Mouse (Mus musculus): ENCODE measurements around the gene Cd200r1. TPM values are rescaled to one million over a fixed set of nuclear protein-coding genes. Genes with fewer than 3 reads are reported as not detected.

Cd200r1 gene
- polyA plus RNA-seq, 1 experiment: 0.02 TPM

DNA sequence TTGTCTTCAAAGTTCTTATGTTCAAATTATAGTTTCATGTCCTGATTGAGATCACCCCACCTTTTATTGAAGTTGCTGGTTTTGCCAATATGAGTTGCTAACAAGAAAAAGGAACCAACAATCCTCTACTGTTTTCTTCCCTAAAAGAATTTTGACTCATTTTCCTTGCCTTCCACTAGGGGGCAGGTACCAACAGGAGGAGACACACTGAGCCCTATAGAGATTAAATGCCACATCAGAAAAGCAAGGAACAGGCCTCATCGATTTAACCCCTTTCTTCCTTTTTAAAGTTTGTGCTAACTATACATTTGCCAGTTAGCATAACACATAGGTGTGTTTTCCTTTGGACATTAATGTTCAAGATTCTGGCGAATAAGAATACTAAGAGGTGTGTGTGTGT lies 2.4 kb downstream of the Cd200r1 start:
- TF ChIP-seq TCF3 (IDR thresholded peaks at IDR 0.05; ENCODE audit: insufficient read length, low read depth) (no peak), POLR2A (IDR thresholded peaks at IDR 0.05; ENCODE audit: insufficient read length, low read depth) (no peak), MAX (IDR thresholded peaks at IDR 0.05; ENCODE audit: low read depth) (no peak), CEBPB (IDR thresholded peaks at IDR 0.05; ENCODE audit: insufficient read depth, poor library complexity, severe bottlenecking) (no peak), SRF (IDR thresholded peaks at IDR 0.05; ENCODE audit: control insufficient read depth, insufficient read length, low read depth) (no peak), USF1 (IDR thresholded peaks at IDR 0.05; ENCODE audit: low read depth) (no peak), E2F4 (IDR thresholded peaks at IDR 0.05; ENCODE audit: insufficient read depth) (no peak), MYOD1 (IDR thresholded peaks at IDR 0.05; ENCODE audit: control insufficient read depth in 1 of 3, insufficient read length in 2 of 3, low read depth in 2 of 3) (no peak), TCF12 (IDR thresholded peaks at IDR 0.05; ENCODE audit: insufficient read depth, poor library complexity, severe bottlenecking) (no peak), REST (IDR thresholded peaks at IDR 0.05; ENCODE audit: insufficient read depth, insufficient read length) (no peak), MYOG (IDR thresholded peaks at IDR 0.05; ENCODE audit: control insufficient read depth in 1 of 3, insufficient read depth in 1 of 3, insufficient read length in 2 of 3, low read depth in 2 of 3) (no peak), POLR2AphosphoS2 (IDR thresholded peaks at IDR 0.05; ENCODE audit: insufficient read length, low read depth) (no peak)
- no peaks in the 10 kb centered on the region for H3K27me3 ChIP-seq (ENCODE audit: control insufficient read depth, insufficient read depth, insufficient read length)
- H3K4me3 ChIP-seq: no peak overlapping the region
- no peak overlapping the region for H3ac ChIP-seq (ENCODE audit: control insufficient read depth, insufficient read length)
- H3K4me2 ChIP-seq (ENCODE audit: low read depth): no peak overlapping the region
- H3K36me3 ChIP-seq (ENCODE audit: control insufficient read depth, insufficient read depth): no peaks in the 10 kb centered on the region
- no peaks in the 10 kb centered on the region for H3K79me2 ChIP-seq (ENCODE audit: control insufficient read depth, insufficient read depth)

DNA sequence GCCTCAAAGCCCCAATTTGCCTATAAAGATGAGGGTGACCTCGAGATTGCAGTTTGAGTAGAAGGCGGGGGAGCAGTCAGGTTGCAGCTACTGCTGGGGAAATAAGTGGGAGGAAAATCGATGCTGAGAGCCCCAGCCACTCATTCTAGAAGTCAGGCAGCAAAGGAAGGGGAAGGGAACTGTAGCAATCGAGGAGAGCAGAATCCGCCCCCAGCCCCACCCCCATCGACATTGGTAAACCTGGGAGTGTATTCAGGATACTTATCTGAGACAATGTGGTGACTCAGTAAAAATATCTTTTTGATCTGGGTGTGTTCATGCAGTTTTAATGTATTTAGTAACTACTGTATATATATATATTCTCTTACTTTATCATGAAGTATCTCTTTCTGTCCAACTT lies 7.0 kb downstream of the Cd200r1 start:
- H3ac ChIP-seq (ENCODE audit: control insufficient read depth, insufficient read length): no peak overlapping the region
- H3K4me2 ChIP-seq (ENCODE audit: low read depth): no peak overlapping the region
- no peaks in the 10 kb centered on the region for H3K79me2 ChIP-seq (ENCODE audit: control insufficient read depth, insufficient read depth)
- TF ChIP-seq USF1 (IDR thresholded peaks at IDR 0.05; ENCODE audit: low read depth) (no peak), POLR2AphosphoS2 (IDR thresholded peaks at IDR 0.05; ENCODE audit: insufficient read length, low read depth) (no peak)
- H3K4me3 ChIP-seq: no peak overlapping the region
- H3K36me3 ChIP-seq (ENCODE audit: control insufficient read depth, insufficient read depth): no peaks in the 10 kb centered on the region
- no peaks in the 10 kb centered on the region for H3K27me3 ChIP-seq (ENCODE audit: control insufficient read depth, insufficient read depth, insufficient read length)

DNA sequence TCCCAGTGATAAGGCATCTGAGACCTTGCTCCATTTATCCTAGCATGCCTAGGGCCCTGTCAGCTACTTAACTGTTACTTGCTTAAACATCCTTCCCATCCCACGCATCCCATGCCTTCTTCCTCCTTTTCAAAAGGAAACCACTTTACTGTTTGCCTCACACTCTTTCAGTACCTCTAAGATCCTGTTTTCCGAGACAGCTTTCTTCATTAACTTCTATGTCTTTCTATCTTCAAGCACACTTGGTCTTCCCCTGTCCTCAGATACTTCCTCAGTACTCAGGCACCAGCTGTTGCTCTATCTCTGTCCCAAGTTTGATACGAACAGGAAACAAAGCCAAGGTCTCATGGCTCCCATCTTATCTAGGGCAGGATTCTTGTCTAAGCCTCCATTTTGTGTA lies 8.1 kb downstream of the Cd200r1 start:
- Histone ChIP-seq H3K4me2 (ENCODE audit: low read depth) (no peak overlapping the region), H3K79me2 (ENCODE audit: control insufficient read depth, insufficient read depth) (no peaks in the 10 kb centered on the region), H3K36me3 (ENCODE audit: control insufficient read depth, insufficient read depth) (no peaks in the 10 kb centered on the region), H3ac (ENCODE audit: control insufficient read depth, insufficient read length) (no peak overlapping the region), H3K27me3 (ENCODE audit: control insufficient read depth, insufficient read depth, insufficient read length) (no peaks in the 10 kb centered on the region), H3K4me3 (no peak overlapping the region)
- TF ChIP-seq TCF12 (IDR thresholded peaks at IDR 0.05; ENCODE audit: insufficient read depth, poor library complexity, severe bottlenecking) (no peak), E2F4 (IDR thresholded peaks at IDR 0.05; ENCODE audit: insufficient read depth) (no peak), USF1 (IDR thresholded peaks at IDR 0.05; ENCODE audit: low read depth) (no peak), MYOD1 (IDR thresholded peaks at IDR 0.05; ENCODE audit: control insufficient read depth in 1 of 3, insufficient read length in 2 of 3, low read depth in 2 of 3) (no peak), MAX (IDR thresholded peaks at IDR 0.05; ENCODE audit: low read depth) (no peak), TCF3 (IDR thresholded peaks at IDR 0.05; ENCODE audit: insufficient read length, low read depth) (no peak), POLR2AphosphoS2 (IDR thresholded peaks at IDR 0.05; ENCODE audit: insufficient read length, low read depth) (no peak), POLR2A (IDR thresholded peaks at IDR 0.05; ENCODE audit: insufficient read length, low read depth) (no peak), SRF (IDR thresholded peaks at IDR 0.05; ENCODE audit: control insufficient read depth, insufficient read length, low read depth) (no peak), CEBPB (IDR thresholded peaks at IDR 0.05; ENCODE audit: insufficient read depth, poor library complexity, severe bottlenecking) (no peak), MYOG (IDR thresholded peaks at IDR 0.05; ENCODE audit: control insufficient read depth in 1 of 3, insufficient read depth in 1 of 3, insufficient read length in 2 of 3, low read depth in 2 of 3) (no peak), REST (IDR thresholded peaks at IDR 0.05; ENCODE audit: insufficient read depth, insufficient read length) (no peak)

DNA sequence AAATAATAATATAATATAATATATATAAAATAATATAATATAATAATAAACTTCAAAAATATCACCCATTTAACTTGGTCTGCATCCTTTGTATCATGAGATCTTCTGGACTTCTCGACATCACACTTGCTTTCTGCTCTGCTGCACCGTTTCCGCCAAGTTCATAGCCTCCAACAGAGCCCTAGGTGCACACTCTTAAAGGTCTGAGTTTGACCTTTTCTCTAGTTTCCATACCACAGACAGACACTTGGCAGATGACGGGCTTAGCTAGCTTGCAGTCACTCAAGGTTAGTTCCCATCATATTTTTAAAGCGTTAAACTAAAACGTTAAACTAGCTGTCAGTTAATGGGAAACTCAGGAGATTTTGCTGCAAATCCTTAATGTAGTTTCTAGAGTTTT lies 8.7 kb downstream of the Cd200r1 start:
- H3K4me3 ChIP-seq: no peak overlapping the region
- H3K79me2 ChIP-seq (ENCODE audit: control insufficient read depth, insufficient read depth): no peaks in the 10 kb centered on the region
- H3K4me2 ChIP-seq (ENCODE audit: low read depth): no peak overlapping the region
- no peaks in the 10 kb centered on the region for H3K36me3 ChIP-seq (ENCODE audit: control insufficient read depth, insufficient read depth)
- H3ac ChIP-seq (ENCODE audit: control insufficient read depth, insufficient read length): no peak overlapping the region
- no peaks in the 10 kb centered on the region for H3K27me3 ChIP-seq (ENCODE audit: control insufficient read depth, insufficient read depth, insufficient read length)
- TF ChIP-seq USF1 (IDR thresholded peaks at IDR 0.05; ENCODE audit: low read depth) (no peak), E2F4 (IDR thresholded peaks at IDR 0.05; ENCODE audit: insufficient read depth) (no peak), SRF (IDR thresholded peaks at IDR 0.05; ENCODE audit: control insufficient read depth, insufficient read length, low read depth) (no peak), TCF12 (IDR thresholded peaks at IDR 0.05; ENCODE audit: insufficient read depth, poor library complexity, severe bottlenecking) (no peak), POLR2AphosphoS2 (IDR thresholded peaks at IDR 0.05; ENCODE audit: insufficient read length, low read depth) (no peak), POLR2A (IDR thresholded peaks at IDR 0.05; ENCODE audit: insufficient read length, low read depth) (no peak), CEBPB (IDR thresholded peaks at IDR 0.05; ENCODE audit: insufficient read depth, poor library complexity, severe bottlenecking) (no peak), MAX (IDR thresholded peaks at IDR 0.05; ENCODE audit: low read depth) (no peak), MYOG (IDR thresholded peaks at IDR 0.05; ENCODE audit: control insufficient read depth in 1 of 3, insufficient read depth in 1 of 3, insufficient read length in 2 of 3, low read depth in 2 of 3) (no peak), MYOD1 (IDR thresholded peaks at IDR 0.05; ENCODE audit: control insufficient read depth in 1 of 3, insufficient read length in 2 of 3, low read depth in 2 of 3) (no peak), TCF3 (IDR thresholded peaks at IDR 0.05; ENCODE audit: insufficient read length, low read depth) (no peak), REST (IDR thresholded peaks at IDR 0.05; ENCODE audit: insufficient read depth, insufficient read length) (no peak)

DNA sequence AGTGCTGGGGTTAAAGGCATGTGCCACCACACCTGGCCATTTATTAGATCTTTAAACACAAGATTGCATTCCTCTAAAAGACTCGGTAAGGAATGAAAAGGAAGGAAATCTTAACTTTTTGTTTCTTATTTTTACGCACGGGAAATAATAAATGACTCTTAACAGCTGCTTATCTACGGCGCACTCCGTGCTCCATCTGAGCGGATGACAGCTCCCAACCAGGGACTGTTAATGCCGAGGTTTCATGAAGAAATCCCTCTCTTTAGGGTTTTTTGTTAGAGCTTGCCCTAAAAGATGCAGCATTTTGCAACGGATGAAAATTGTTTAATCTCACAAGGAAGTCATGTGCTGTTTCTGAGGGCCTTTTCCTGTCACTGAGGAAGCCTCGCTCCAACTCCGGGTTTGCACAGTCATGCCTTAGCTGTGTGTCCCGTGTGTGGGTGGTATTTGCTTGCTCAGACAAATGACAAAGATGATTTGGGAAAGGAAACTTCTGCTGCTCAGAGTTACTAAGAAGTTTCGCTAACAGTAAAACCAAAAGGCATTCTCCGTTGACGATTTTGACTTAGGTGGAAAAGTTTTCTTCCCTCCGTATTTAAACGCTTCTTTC lies 13.1 kb downstream of the Cd200r1 start:
- no peak overlapping the region for H3K4me2 ChIP-seq (ENCODE audit: low read depth)
- no peak overlapping the region for H3ac ChIP-seq (ENCODE audit: control insufficient read depth, insufficient read length)
- TF ChIP-seq CEBPB (IDR thresholded peaks at IDR 0.05; ENCODE audit: insufficient read depth, poor library complexity, severe bottlenecking) (no peak), MYOD1 (IDR thresholded peaks at IDR 0.05; ENCODE audit: control insufficient read depth in 1 of 3, insufficient read length in 2 of 3, low read depth in 2 of 3) (no peak), E2F4 (IDR thresholded peaks at IDR 0.05; ENCODE audit: insufficient read depth) (no peak), USF1 (IDR thresholded peaks at IDR 0.05; ENCODE audit: low read depth) (no peak), SRF (IDR thresholded peaks at IDR 0.05; ENCODE audit: control insufficient read depth, insufficient read length, low read depth) (no peak), POLR2AphosphoS2 (IDR thresholded peaks at IDR 0.05; ENCODE audit: insufficient read length, low read depth) (no peak), REST (IDR thresholded peaks at IDR 0.05; ENCODE audit: insufficient read depth, insufficient read length) (no peak)
- no peaks in the 10 kb centered on the region for H3K79me2 ChIP-seq (ENCODE audit: control insufficient read depth, insufficient read depth)
- H3K4me3 ChIP-seq: no peak overlapping the region
- no peaks in the 10 kb centered on the region for H3K36me3 ChIP-seq (ENCODE audit: control insufficient read depth, insufficient read depth)
- H3K27me3 ChIP-seq (ENCODE audit: control insufficient read depth, insufficient read depth, insufficient read length): no peaks in the 10 kb centered on the region

Measured in myocyte (in vitro differentiated cells).